Mouse (Mus musculus) midbrain, postnatal 0 days (tissue): Measurements from ENCODE around the gene Mllt11. TPM values are rescaled to one million over a fixed set of nuclear protein-coding genes. Genes with fewer than 3 reads are reported as not detected.

Experiments used
- ATAC-seq: fragments of 200-750 bp; cut with Nextera tagmentation; 2 replicates; pipeline ENCODE4 v1.8.0; 2017; ENCODE audit warnings: moderate number of reproducible peaks, mild to moderate bottlenecking, moderate TSS enrichment, moderate library complexity; ENCODE audit not compliant: low FRiP score
- DNase-seq: peaks from one replicate; pipeline ENCODE4 v3.0.0-alpha.2; 2015; ENCODE audit warnings: low spot score
- H3K27ac ChIP-seq: fragments of 300-500 bp; sonication (generic); 2 replicates; pipeline ENCODE4 v1.5.1; 2014; ENCODE audit warnings: low read depth, mild to moderate bottlenecking, low read length, mixed read lengths
- H3K27me3 ChIP-seq: fragments of 300-500 bp; sonication (generic); 2 replicates; pipeline ENCODE4 v1.6.1; 2014; ENCODE audit warnings: low read length, control low read depth, mixed read lengths; ENCODE audit not compliant: insufficient read depth
- H3K36me3 ChIP-seq: fragments of 300-500 bp; sonication (generic); 2 replicates; pipeline ENCODE4 v1.6.1; 2014; ENCODE audit warnings: low read length, control low read depth, mixed read lengths; ENCODE audit not compliant: insufficient read depth
- H3K4me1 ChIP-seq: fragments of 300-500 bp; sonication (generic); 2 replicates; pipeline ENCODE4 v1.6.1; 2014; ENCODE audit warnings: mild to moderate bottlenecking, control low read depth, antibody characterized with exemption, low read length, mixed read lengths; ENCODE audit not compliant: insufficient read depth
- H3K4me2 ChIP-seq: fragments of 300-500 bp; sonication (generic); 2 replicates; pipeline ENCODE4 v1.6.1; 2014; ENCODE audit warnings: low read depth, mild to moderate bottlenecking, low read length, mixed read lengths; ENCODE audit not compliant: poor library complexity, severe bottlenecking
- H3K4me3 ChIP-seq: fragments of 300-500 bp; sonication (generic); 2 replicates; pipeline ENCODE4 v1.5.1; 2014; ENCODE audit warnings: low read depth, mild to moderate bottlenecking, low read length, moderate library complexity
- H3K9ac ChIP-seq: fragments of 300-500 bp; sonication (generic); replicated peaks from 2 replicates; pipeline ENCODE4 v1.6.1; 2014; ENCODE audit warnings: mild to moderate bottlenecking, low read length, moderate library complexity, mixed read lengths; ENCODE audit not compliant: poor library complexity, severe bottlenecking
- H3K9me3 ChIP-seq: fragments of 300-500 bp; sonication (generic); 2 replicates; pipeline ENCODE4 v1.6.1; 2016; ENCODE audit warnings: low read length, control low read depth
- CTCF ChIP-seq: IDR thresholded peaks from 2 replicates; pipeline ENCODE4 v1.5.1; 2016; ENCODE audit warnings: antibody characterized with exemption, mild to moderate bottlenecking
- WGBS: fragments of 180-500 bp; shearing (Covaris S2); extraction: QIAGEN DNeasy Blood & Tissue Kit; methylation state at CpG from one replicate; pipeline ENCODE4 v1.1.7; 2014; 5-methylcytosine and 5-hydroxymethylcytosine counted together
- polyA plus RNA-seq: library from polyadenylated mRNA; unstranded; fragments of >200 nt; fragmentation: Nextera tagmentation; extraction: Ambion mirVana; gene quantifications from 2 replicates; pipeline ENCODE4 v1.2.1, GENCODE M21; 2015
- total RNA-seq: library from RNA; depleted of rRNA; stranded (reverse); fragments of >200 nt; gene quantifications from 2 replicates; pipeline ENCODE4 v1.2.3, GENCODE M21; 2014

The Mllt11 gene
- total and polyA plus RNA-seq, 2 experiments from 2014 or later = 367 to 738 TPM

- DNase-seq (no peak), ATAC-seq (no peak)
- no peaks in the 10 kb centered on the region for H3K27me3 ChIP-seq
- H3K9ac ChIP-seq = no peak overlapping the region
- no peaks in the 10 kb centered on the region for H3K9me3 ChIP-seq
- H3K27ac ChIP-seq = no peak overlapping the region
- no peak for TF ChIP-seq CTCF
- no peak overlapping the region for H3K4me3 ChIP-seq
- peaks cover 33% of the 10 kb centered on the region for H3K36me3 ChIP-seq
- WGBS = 72% methylated on average over 7 of the region's 7 CpGs
- no peak overlapping the region for H3K4me2 ChIP-seq
- H3K4me1 ChIP-seq = no peaks in the 10 kb centered on the region
Measured at GRCm38 (mm10) chr3:95200132-95200531, 31.8 kb downstream of the Mllt11 start.

- TF ChIP-seq CTCF = no peak
- Histone ChIP-seq H3K36me3 (peaks cover 32% of the 10 kb centered on the region; the same call in 1 of the 2 replicates), H3K4me2 (no peak overlapping the region), H3K27ac (no peak overlapping the region), H3K4me3 (no peak overlapping the region), H3K27me3 (no peaks in the 10 kb centered on the region), H3K9me3 (no peaks in the 10 kb centered on the region), H3K9ac (no peak overlapping the region), H3K4me1 (no peaks in the 10 kb centered on the region)
- WGBS = 84% methylated on average over 1 of the region's 1 CpGs
- ATAC-seq = no peak
- no peak for DNase-seq
Measured at GRCm38 (mm10) chr3:95199101-95199500, 32.9 kb downstream of the Mllt11 start.

- Histone ChIP-seq H3K4me3 (no peak overlapping the region), H3K4me1 (no peaks in the 10 kb centered on the region), H3K27me3 (no peaks in the 10 kb centered on the region), H3K9ac (no peak overlapping the region), H3K4me2 (no peak overlapping the region), H3K27ac (no peak overlapping the region), H3K36me3 (peaks cover 15% of the 10 kb centered on the region; the same call in 1 of the 2 replicates), H3K9me3 (no peaks in the 10 kb centered on the region)
- DNase-seq (no peak), ATAC-seq (no peak)
- TF ChIP-seq CTCF = no peak
- WGBS = 81% methylated on average over 2 of the region's 2 CpGs
Measured at GRCm38 (mm10) chr3:95195772-95196171, 36.2 kb downstream of the Mllt11 start.

GRCm38 (mm10) chr3:95194721-95195135 is 37.2 kb downstream of the Mllt11 start:
- H3K9ac ChIP-seq = no peak overlapping the region
- H3K4me1 ChIP-seq = no peaks in the 10 kb centered on the region
- DNase-seq = peak; percentile 43
- WGBS = 67% methylated on average over 6 of the region's 6 CpGs
- peaks cover 17% of the 10 kb centered on the region for H3K36me3 ChIP-seq
- H3K27me3 ChIP-seq = no peaks in the 10 kb centered on the region
- H3K4me3 ChIP-seq = no peak overlapping the region
- no peak for TF ChIP-seq CTCF
- no peak for ATAC-seq
- H3K9me3 ChIP-seq = no peaks in the 10 kb centered on the region
- no peak overlapping the region for H3K4me2 ChIP-seq
- H3K27ac ChIP-seq = no peak overlapping the region

- Histone ChIP-seq H3K36me3 (peaks cover 25% of the 10 kb centered on the region), H3K27ac (no peak overlapping the region), H3K9ac (no peak overlapping the region), H3K9me3 (no peaks in the 10 kb centered on the region), H3K4me2 (no peak overlapping the region), H3K4me1 (no peaks in the 10 kb centered on the region), H3K27me3 (no peaks in the 10 kb centered on the region), H3K4me3 (no peak overlapping the region)
- 91% methylated on average over 6 of the region's 6 CpGs for WGBS
- DNase-seq (no peak), ATAC-seq (no peak)
- TF ChIP-seq CTCF = no peak
Measured at GRCm38 (mm10) chr3:95186888-95187287, 45.1 kb downstream of the Mllt11 start.

GRCm38 (mm10) chr3:95186100-95186499 is 45.9 kb downstream of the Mllt11 start:
- ATAC-seq (no peak), DNase-seq (no peak)
- Histone ChIP-seq H3K4me2 (no peak overlapping the region), H3K9ac (no peak overlapping the region), H3K9me3 (no peaks in the 10 kb centered on the region), H3K4me1 (no peaks in the 10 kb centered on the region), H3K4me3 (no peak overlapping the region), H3K27ac (no peak overlapping the region), H3K36me3 (peaks cover 25% of the 10 kb centered on the region), H3K27me3 (no peaks in the 10 kb centered on the region)
- no peak for TF ChIP-seq CTCF
- 97% methylated on average over 2 of the region's 2 CpGs for WGBS
